Mouse (Mus musculus) MEL (cell line): ENCODE results near the gene Rpl38. TPM values are rescaled to one million over a fixed set of nuclear protein-coding genes. Genes with fewer than 3 reads are reported as not detected.

Experiments used
- DNase-seq: peaks from one replicate; pipeline ENCODE4 v3.0.0; 2011; ENCODE audit warnings: low read depth, low spot score
- H3K27ac ChIP-seq: 2 replicates; pipeline ENCODE4 v1.5.1; 2012; ENCODE audit warnings: low read depth, mild to moderate bottlenecking, control low read depth, low read length, moderate library complexity; ENCODE audit not compliant: control insufficient read depth
- H3K27me3 ChIP-seq, 2 experiments: fragments of 150-350 bp in 1 of 2; sonication (generic) in 1 of 2; 2 replicates each; pipeline ENCODE4 v1.6.1; 2012; ENCODE audit warnings: low read length in 2 of 2, mild to moderate bottlenecking in 2 of 2, improper control_type of control experiment in 1 of 2, moderate library complexity in 1 of 2; ENCODE audit not compliant: insufficient read depth in 2 of 2, control insufficient read depth in 1 of 2
- H3K36me3 ChIP-seq, 2 experiments: 2 replicates each; pipeline ENCODE4 v1.6.1; 2012 to 2014; ENCODE audit warnings: low read length in 2 of 2, improper control_type of control experiment in 1 of 2, inconsistent platforms in 1 of 2, mild to moderate bottlenecking in 1 of 2; ENCODE audit not compliant: insufficient read depth in 2 of 2, control insufficient read depth in 1 of 2
- H3K4me1 ChIP-seq, 2 experiments: fragments of 150-350 bp in 1 of 2; sonication (generic) in 1 of 2; 2 replicates each; pipeline ENCODE4 v1.6.1; 2012; ENCODE audit warnings: low read length in 2 of 2, improper control_type of control experiment in 1 of 2, mild to moderate bottlenecking in 1 of 2; ENCODE audit not compliant: insufficient read depth in 2 of 2, control insufficient read depth in 1 of 2
- H3K4me3 ChIP-seq, 2 experiments: fragments of 150-350 bp in 1 of 2; sonication (generic) in 1 of 2; 2 replicates each; pipeline ENCODE4 v1.5.1; 2012; ENCODE audit warnings: low read depth in 2 of 2, low read length in 2 of 2, mild to moderate bottlenecking in 2 of 2, moderate library complexity in 2 of 2, control low read depth in 1 of 2, improper control_type of control experiment in 1 of 2; ENCODE audit not compliant: control insufficient read depth in 1 of 2, insufficient read depth in 1 of 2
- H3K79me2 ChIP-seq: 2 replicates; pipeline ENCODE4 v1.6.1; 2012; ENCODE audit warnings: mild to moderate bottlenecking, low read length, moderate library complexity; ENCODE audit not compliant: control insufficient read depth, poor library complexity, insufficient read depth
- H3K9ac ChIP-seq: 2 replicates; pipeline ENCODE4 v1.6.1; 2012; ENCODE audit warnings: low read depth, mild to moderate bottlenecking, control low read depth, low read length, moderate library complexity; ENCODE audit not compliant: control insufficient read depth, poor library complexity, severe bottlenecking
- H3K9me3 ChIP-seq: fragments of 150-350 bp; sonication (generic); replicated peaks from 2 replicates; pipeline ENCODE4 v1.6.1; 2012; ENCODE audit warnings: mild to moderate bottlenecking, low read length, improper control_type of control experiment, moderate library complexity; ENCODE audit not compliant: insufficient read depth
- CHD2 ChIP-seq: IDR thresholded peaks from 2 replicates; pipeline ENCODE4 v1.6.1; 2011; ENCODE audit warnings: low read length, improper control_type of control experiment
- CTCF ChIP-seq, 3 experiments: IDR thresholded peaks in 2 of 3; conservative IDR thresholded peaks in 1 of 3; 2 replicates each; pipeline ENCODE4 v1.5.1; 2011 to 2012; ENCODE audit warnings: low read length in 3 of 3, low read depth in 2 of 3, mild to moderate bottlenecking in 2 of 3, improper control_type of control experiment in 1 of 3, inconsistent platforms in 1 of 3, mixed read lengths in 1 of 3, moderate library complexity in 1 of 3; ENCODE audit not compliant: control insufficient read depth in 1 of 3, insufficient read depth in 1 of 3, poor library complexity in 1 of 3, severe bottlenecking in 1 of 3
- EP300 ChIP-seq, 2 experiments: IDR thresholded peaks; 2 replicates each; pipeline ENCODE4 v1.6.1; 2011; ENCODE audit warnings: improper control_type of control experiment in 2 of 2, low read length in 2 of 2, low read depth in 1 of 2, mild to moderate bottlenecking in 1 of 2
- GABPA ChIP-seq: IDR thresholded peaks from 2 replicates; pipeline ENCODE4 v1.6.1; 2012; ENCODE audit warnings: low read depth, mild to moderate bottlenecking, inconsistent platforms, low read length, improper control_type of control experiment, moderate library complexity
- GATA1 ChIP-seq: IDR thresholded peaks from 2 replicates; pipeline ENCODE4 v1.6.1; 2011; ENCODE audit warnings: low read depth, low read length, improper control_type of control experiment
- MAX ChIP-seq: IDR thresholded peaks from 2 replicates; pipeline ENCODE4 v1.6.1; 2011; ENCODE audit warnings: low read length, improper control_type of control experiment
- MEF2A ChIP-seq: IDR thresholded peaks from 2 replicates; pipeline ENCODE4 v1.6.1; 2014; ENCODE audit warnings: low read depth, mild to moderate bottlenecking, inconsistent platforms, low read length, improper control_type of control experiment; ENCODE audit not compliant: poor library complexity, insufficient replicate concordance, severe bottlenecking; ENCODE audit errors: extremely low read depth
- NELFE ChIP-seq: IDR thresholded peaks from 2 replicates; pipeline ENCODE4 v1.6.1; 2011; ENCODE audit warnings: low read depth, low read length, improper control_type of control experiment
- RAD21 ChIP-seq: IDR thresholded peaks from 2 replicates; pipeline ENCODE4 v1.6.1; 2011; ENCODE audit warnings: mild to moderate bottlenecking, low read depth, low read length, improper control_type of control experiment
- SMC3 ChIP-seq: IDR thresholded peaks from 2 replicates; pipeline ENCODE4 v1.6.1; 2011; ENCODE audit warnings: low read depth, low read length, improper control_type of control experiment
- TAL1 ChIP-seq: IDR thresholded peaks from 2 replicates; pipeline ENCODE4 v1.6.1; 2012; ENCODE audit warnings: mild to moderate bottlenecking, inconsistent platforms, low read length, moderate library complexity, mixed read lengths
- TBP ChIP-seq: IDR thresholded peaks from 2 replicates; pipeline ENCODE4 v1.8.0; 2011; ENCODE audit warnings: low read depth, low read length, improper control_type of control experiment
- USF2 ChIP-seq, 2 experiments: IDR thresholded peaks; 2 replicates each; pipeline ENCODE4 v1.6.1; 2011 to 2012; ENCODE audit warnings: improper control_type of control experiment in 2 of 2, low read length in 2 of 2, borderline replicate concordance in 1 of 2, inconsistent platforms in 1 of 2, low read depth in 1 of 2, mild to moderate bottlenecking in 1 of 2; ENCODE audit not compliant: insufficient read depth in 1 of 2
- ZC3H11A ChIP-seq: IDR thresholded peaks from 2 replicates; pipeline ENCODE4 v1.6.1; 2012; ENCODE audit warnings: low read depth, mild to moderate bottlenecking, inconsistent platforms, low read length, improper control_type of control experiment
- ZKSCAN1 ChIP-seq: IDR thresholded peaks from 2 replicates; pipeline ENCODE4 v1.6.1; 2012; ENCODE audit warnings: low read depth, mild to moderate bottlenecking, inconsistent platforms, low read length, improper control_type of control experiment, moderate library complexity
- polyA plus RNA-seq, 2 experiments: library from polyadenylated mRNA; stranded (reverse) in 1 of 2; unstranded in 1 of 2; fragments of >175 nt in 1 of 2; fragments of >200 nt in 1 of 2; gene quantifications; 2 replicates each; pipeline versions ENCODE4 v1.2.1 to v1.2.4; 2012; ENCODE audit warnings: low replicate concordance in 2 of 2, low read depth in 1 of 2; ENCODE audit not compliant: insufficient read length in 2 of 2, insufficient read depth in 1 of 2, missing spikeins in 1 of 2
- total RNA-seq: library from RNA; depleted of rRNA; stranded (reverse); fragments of 300-350 nt; gene quantifications from 2 replicates; pipeline ENCODE4 v1.2.3, GENCODE M21; 2012

The Rpl38 gene
- total and polyA plus RNA-seq, 3 experiments, result 851 to 5,142 (median 1,236) TPM

GRCm38 (mm10) chr11:114632266-114632665 lies 36.1 kb upstream of the Rpl38 start (continued):
- TF ChIP-seq MAX, result no peak
- no peak for TF ChIP-seq ZKSCAN1
- no peak for TF ChIP-seq GATA1
- TF ChIP-seq CHD2, result no peak

DNA sequence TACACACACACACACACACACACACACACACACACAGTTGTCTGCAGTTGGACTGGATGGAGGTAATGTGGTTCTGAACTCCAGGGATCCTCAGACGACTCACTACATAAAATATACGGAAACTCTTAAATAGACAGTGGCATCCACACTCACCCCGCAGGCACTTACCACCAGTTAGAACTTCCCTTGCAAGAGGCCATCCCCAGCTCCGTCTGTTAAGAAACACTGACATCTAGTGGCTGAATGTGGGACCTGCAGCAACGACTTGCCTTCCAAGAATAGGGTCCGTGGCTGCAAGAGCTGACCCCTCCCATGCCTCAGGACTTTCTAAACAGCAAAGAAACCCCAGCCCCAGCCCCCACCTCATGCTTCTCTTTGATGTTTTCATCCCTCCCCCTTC lies 32.0 kb upstream of the Rpl38 start:
- Histone ChIP-seq H3K27me3 (no peaks in the 10 kb centered on the region), H3K9me3 (no peaks in the 10 kb centered on the region)
- peak; percentile 80 for DNase-seq

DNA sequence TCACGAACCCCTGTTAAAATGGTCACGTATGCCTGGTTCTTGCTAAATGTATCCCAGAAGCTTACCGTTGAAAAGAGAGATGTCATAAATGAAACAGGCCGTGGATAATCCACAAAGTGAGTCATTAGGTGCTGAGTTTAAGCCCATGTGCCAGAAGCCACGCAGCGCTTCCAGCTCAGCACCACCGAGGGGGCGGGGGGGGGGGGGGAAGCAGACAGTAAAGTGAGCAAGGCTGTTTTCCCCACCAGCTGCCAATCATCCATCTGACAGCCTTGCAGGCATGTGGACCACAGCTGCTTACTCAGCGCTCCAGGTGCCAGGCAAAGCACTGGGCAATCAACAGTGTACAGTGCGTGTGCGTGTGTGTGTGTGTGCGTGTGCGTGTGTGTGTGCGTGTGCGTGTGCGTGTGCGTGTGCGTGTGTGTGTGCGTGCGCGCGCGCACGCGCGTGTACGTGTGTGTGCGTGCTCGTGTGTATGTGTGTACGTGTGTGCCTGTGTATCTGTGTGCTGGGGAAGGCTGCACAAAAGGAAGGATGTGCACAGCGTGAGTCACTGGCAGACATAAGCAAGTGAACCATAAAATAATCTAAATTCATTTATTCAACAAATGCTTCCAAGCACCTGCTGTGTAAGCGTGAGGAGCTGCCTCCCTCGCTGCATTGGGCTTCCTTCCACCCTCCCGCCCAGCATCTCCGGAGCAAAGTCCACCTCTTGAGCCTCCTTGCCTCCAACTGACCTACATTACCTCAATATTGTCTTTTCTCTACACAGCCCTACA lies 31.4 kb upstream of the Rpl38 start:
- H3K27me3 ChIP-seq, result no peaks in the 10 kb centered on the region
- no peaks in the 10 kb centered on the region for H3K79me2 ChIP-seq
- H3K4me3 ChIP-seq, result no peak overlapping the region
- no peaks in the 10 kb centered on the region for H3K4me1 ChIP-seq
- no peak overlapping the region for H3K27ac ChIP-seq
- TF ChIP-seq NELFE (no peak), EP300 (IDR thresholded peaks at IDR 0.05; ENCODE audit: low read depth in 1 of 2, low read length in 2 of 2) (no peak), TBP (no peak), MEF2A (no peak), ZKSCAN1 (no peak), GABPA (no peak)
- H3K9me3 ChIP-seq, result no peaks in the 10 kb centered on the region
- H3K36me3 ChIP-seq, result no peaks in the 10 kb centered on the region
- no peak overlapping the region for H3K9ac ChIP-seq
- DNase-seq, result no peak

More for the DNA sequence above, 32.0 kb upstream of the Rpl38 start:
- no peaks in the 10 kb centered on the region for H3K36me3 ChIP-seq
- H3K4me1 ChIP-seq, result no peaks in the 10 kb centered on the region
- H3K27ac ChIP-seq, result no peak overlapping the region
- peak; percentile 88 for TF ChIP-seq SMC3
- TF ChIP-seq CTCF (IDR thresholded peaks at IDR 0.05 in 2 of 3, conservative IDR thresholded peaks at IDR 0.05 in 1 of 3; ENCODE audit: control insufficient read depth in 1 of 3, insufficient read depth in 1 of 3, low read depth in 2 of 3, low read length in 3 of 3, poor library complexity in 1 of 3, severe bottlenecking in 1 of 3), result peak; percentile 85 to 93 (median 92)
- peak; percentile 85 for TF ChIP-seq ZC3H11A
- TF ChIP-seq TAL1, result no peak
- TF ChIP-seq RAD21, result peak; percentile 96
- TF ChIP-seq GABPA, result no peak
- TF ChIP-seq USF2 (IDR thresholded peaks at IDR 0.05; ENCODE audit: borderline replicate concordance in 1 of 2, insufficient read depth in 1 of 2, low read depth in 1 of 2, low read length in 2 of 2), result no peak
- no peaks in the 10 kb centered on the region for H3K79me2 ChIP-seq
- H3K9ac ChIP-seq, result no peak overlapping the region
- H3K4me3 ChIP-seq, result no peak overlapping the region
